Comparison of ENCODE assay signal across 16 mouse cellular contexts in genomic region chr7:74990198-74990597, GRCm38 (mm10).
DNase-seq lines count a peak whose midpoint lies in the region; ATAC-seq lines count a peak whose summit lies in the region.
"Had no signal": no experiment of that assay in that cellular context is flagged by ENCODE, and none has a peak within 500 bp of the region (broad histone marks: within the 10 kb centered on the region; RNA-seq: fewer than 3 reads in every experiment).

No protein-coding gene starts in this region.

- peak; percentile 48 for DNase-seq in forebrain, embryonic 14.5 days (ENCODE audit: low spot score)
- peak; percentile 4 for DNase-seq in kidney, postnatal 36 days
- no peak for DNase-seq in kidney, adult 18-20 months
- peak; percentile 7 for DNase-seq in midbrain, embryonic 14.5 days
- peak; percentile 46 to 50 for DNase-seq in right cerebral cortex, postnatal 10 days (ENCODE audit: low spot score in 2 of 2)
- no peak for DNase-seq in cerebellum, adult 18-20 months
- DNase-seq: cerebellum, adult 9-11 months; gastrocnemius, postnatal 14 days; layer of hippocampus, adult 9-11 months had no signal

- H3K27ac ChIP-seq in forebrain, embryonic 14.5 days (ENCODE audit: low read depth, low read length): no peak overlapping the region
- no peak overlapping the region for H3K27ac ChIP-seq in forebrain, embryonic 15.5 days (replicated peaks)
- H3K27ac ChIP-seq in midbrain, embryonic 14.5 days (replicated peaks; ENCODE audit: low read depth, low read length): no peak overlapping the region
- H3K27ac ChIP-seq in midbrain, embryonic 16.5 days (ENCODE audit: low read length): no peak overlapping the region
- H3K27ac ChIP-seq: forebrain, embryonic 10.5 days; heart, embryonic 13.5 days; limb, embryonic 15.5 days had no signal

- H3K9me3 ChIP-seq in forebrain, embryonic 14.5 days (replicated peaks; ENCODE audit: control insufficient read depth, low read length): no peaks in the 10 kb centered on the region
- H3K9me3 ChIP-seq in forebrain, embryonic 15.5 days: no peaks in the 10 kb centered on the region
- no peaks in the 10 kb centered on the region for H3K9me3 ChIP-seq in midbrain, embryonic 14.5 days (ENCODE audit: control insufficient read depth, low read length)
- no peaks in the 10 kb centered on the region for H3K9me3 ChIP-seq in midbrain, embryonic 16.5 days (replicated peaks; ENCODE audit: control insufficient read depth, low read length, poor library complexity, severe bottlenecking)
- H3K9me3 ChIP-seq: forebrain, embryonic 10.5 days; heart, embryonic 13.5 days; limb, embryonic 15.5 days had no signal

- H3K4me1 ChIP-seq in forebrain, embryonic 14.5 days (ENCODE audit: control insufficient read depth, insufficient read depth, low read length): no peaks in the 10 kb centered on the region
- H3K4me1 ChIP-seq in forebrain, embryonic 15.5 days: no peaks in the 10 kb centered on the region
- no peaks in the 10 kb centered on the region for H3K4me1 ChIP-seq in midbrain, embryonic 14.5 days (ENCODE audit: control insufficient read depth, insufficient read depth, low read length)
- H3K4me1 ChIP-seq in midbrain, embryonic 16.5 days (ENCODE audit: control insufficient read depth, insufficient read depth, low read length): no peaks in the 10 kb centered on the region
- H3K4me1 ChIP-seq: forebrain, embryonic 10.5 days; heart, embryonic 13.5 days had no signal

- 73% methylated on average over 2 of the region's 2 CpGs for WGBS in forebrain, embryonic 14.5 days
- WGBS in forebrain, embryonic 15.5 days: 81% methylated on average over 2 of the region's 2 CpGs
- WGBS in midbrain, embryonic 14.5 days: 74% methylated on average over 2 of the region's 2 CpGs
- 74% methylated on average over 2 of the region's 2 CpGs for WGBS in midbrain, embryonic 16.5 days

- no peaks in the 10 kb centered on the region for H3K27me3 ChIP-seq in forebrain, embryonic 14.5 days (replicated peaks; ENCODE audit: control insufficient read depth, insufficient read depth, low read length)
- no peaks in the 10 kb centered on the region for H3K27me3 ChIP-seq in forebrain, embryonic 15.5 days
- H3K27me3 ChIP-seq in midbrain, embryonic 14.5 days (ENCODE audit: control insufficient read depth, insufficient read depth, low read length): no peaks in the 10 kb centered on the region
- no peaks in the 10 kb centered on the region for H3K27me3 ChIP-seq in midbrain, embryonic 16.5 days (ENCODE audit: control insufficient read depth, insufficient read depth, low read depth, low read length)
- H3K27me3 ChIP-seq: heart, embryonic 13.5 days; limb, embryonic 15.5 days had no signal

- ATAC-seq in forebrain, embryonic 14.5 days: no peak
- no peak for ATAC-seq in forebrain, embryonic 15.5 days (replicated peaks)
- no peak for ATAC-seq in midbrain, embryonic 14.5 days (ENCODE audit: low FRiP score, low TSS enrichment)
- ATAC-seq in midbrain, embryonic 16.5 days: no peak
- ATAC-seq: Patski had no signal

- H3K36me3 ChIP-seq in forebrain, embryonic 14.5 days (ENCODE audit: control insufficient read depth, insufficient read depth, low read length): no peaks in the 10 kb centered on the region
- H3K36me3 ChIP-seq in forebrain, embryonic 15.5 days: no peaks in the 10 kb centered on the region
- H3K36me3 ChIP-seq in midbrain, embryonic 14.5 days (ENCODE audit: control insufficient read depth, insufficient read depth, low read length): no peaks in the 10 kb centered on the region
- H3K36me3 ChIP-seq in midbrain, embryonic 16.5 days (ENCODE audit: control insufficient read depth, insufficient read depth, low read length): no peaks in the 10 kb centered on the region
- H3K36me3 ChIP-seq: forebrain, embryonic 10.5 days; heart, embryonic 13.5 days; limb, embryonic 15.5 days had no signal

- no peak overlapping the region for H3K4me3 ChIP-seq in forebrain, embryonic 14.5 days (ENCODE audit: low read depth, low read length)
- H3K4me3 ChIP-seq in forebrain, embryonic 15.5 days: no peak overlapping the region
- H3K4me3 ChIP-seq in midbrain, embryonic 14.5 days (replicated peaks; ENCODE audit: low read depth, low read length): no peak overlapping the region
- H3K4me3 ChIP-seq in midbrain, embryonic 16.5 days (ENCODE audit: low read depth, low read length): no peak overlapping the region
- H3K4me3 ChIP-seq: forebrain, embryonic 10.5 days; heart, embryonic 13.5 days; limb, embryonic 15.5 days had no signal

- no peak overlapping the region for H3K9ac ChIP-seq in forebrain, embryonic 14.5 days (ENCODE audit: low read length)
- no peak overlapping the region for H3K9ac ChIP-seq in forebrain, embryonic 15.5 days (replicated peaks)
- no peak overlapping the region for H3K9ac ChIP-seq in midbrain, embryonic 14.5 days (replicated peaks; ENCODE audit: low read length)
- no peak overlapping the region for H3K9ac ChIP-seq in midbrain, embryonic 16.5 days (ENCODE audit: low read depth, low read length)
- H3K9ac ChIP-seq: heart, embryonic 13.5 days; limb, embryonic 15.5 days had no signal

- no peak overlapping the region for H3K4me2 ChIP-seq in forebrain, embryonic 14.5 days (ENCODE audit: low read length)
- H3K4me2 ChIP-seq in forebrain, embryonic 15.5 days (replicated peaks): no peak overlapping the region
- no peak overlapping the region for H3K4me2 ChIP-seq in midbrain, embryonic 14.5 days (ENCODE audit: low read length)
- H3K4me2 ChIP-seq in midbrain, embryonic 16.5 days (ENCODE audit: low read length): no peak overlapping the region
- H3K4me2 ChIP-seq: heart, embryonic 13.5 days; limb, embryonic 15.5 days; midbrain, embryonic 11.5 days had no signal

Comparison
In these comparisons a context has a peak if more than half of its experiments do, and no peak if none do; other contexts are left out.
1. DNase-seq: peak in forebrain, embryonic 14.5 days (single experiment), kidney, postnatal 36 days (2 of 2), midbrain, embryonic 14.5 days (single experiment) and right cerebral cortex, postnatal 10 days (2 of 2); none in kidney, adult 18-20 months (single experiment) and cerebellum, adult 18-20 months (0 of 2).